Mouse (Mus musculus) megakaryocyte, adult 5-6 weeks (primary cell): Measurements from ENCODE around the gene Fam78b. TPM values are rescaled to one million over a fixed set of nuclear protein-coding genes. Genes with fewer than 3 reads are reported as not detected.

Experiments used
- ATAC-seq: 2 replicates; pipeline ENCODE4 v1.8.0; 2016; ENCODE audit warnings: mild to moderate bottlenecking, inconsistent platforms; ENCODE audit not compliant: poor library complexity, severe bottlenecking
- total RNA-seq, 2 experiments: library from RNA; stranded (forward) in 1 of 2; stranded (reverse) in 1 of 2; fragments of 153-499, 151-499 nt in 1 of 2; fragments of 221-1000, 200-1000 nt in 1 of 2; gene quantifications; 2 replicates each; pipeline versions ENCODE4 v1.2.3 to v1.2.4; 2015 to 2017

Gene Fam78b
- total RNA-seq, 2 experiments from 2014 or later: 2.6 to 4.6 TPM

DNA sequence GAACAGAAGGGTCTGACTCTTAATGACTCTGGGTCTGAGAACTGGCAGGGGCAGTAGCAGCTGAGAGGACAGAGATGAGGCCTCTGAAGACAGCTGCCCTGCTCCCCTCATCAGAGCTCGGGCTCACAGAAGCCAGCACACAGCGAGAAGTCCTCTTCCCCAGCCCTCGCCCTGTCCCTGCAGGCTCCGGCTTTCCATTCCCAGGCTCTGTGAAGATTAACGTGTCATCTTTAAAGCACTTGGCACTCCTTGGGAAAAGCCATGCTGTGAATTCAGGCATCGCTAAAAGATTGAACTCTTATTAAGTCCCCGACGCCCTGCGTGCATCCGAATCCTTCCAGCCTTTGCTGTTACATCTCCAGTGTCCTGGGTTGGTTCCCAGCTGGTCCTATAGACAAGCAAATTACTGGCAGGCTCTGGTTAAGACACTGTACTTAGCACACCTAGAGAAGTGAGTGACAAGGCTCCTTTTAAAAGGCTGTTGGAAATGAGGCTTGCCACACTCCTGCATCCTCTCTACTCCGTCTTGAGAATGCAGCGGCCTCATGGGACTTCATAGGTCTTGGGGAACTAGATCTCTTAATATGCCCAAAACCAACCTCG, 30.9 kb downstream of the Fam78b start:
- ATAC-seq: no peak

DNA sequence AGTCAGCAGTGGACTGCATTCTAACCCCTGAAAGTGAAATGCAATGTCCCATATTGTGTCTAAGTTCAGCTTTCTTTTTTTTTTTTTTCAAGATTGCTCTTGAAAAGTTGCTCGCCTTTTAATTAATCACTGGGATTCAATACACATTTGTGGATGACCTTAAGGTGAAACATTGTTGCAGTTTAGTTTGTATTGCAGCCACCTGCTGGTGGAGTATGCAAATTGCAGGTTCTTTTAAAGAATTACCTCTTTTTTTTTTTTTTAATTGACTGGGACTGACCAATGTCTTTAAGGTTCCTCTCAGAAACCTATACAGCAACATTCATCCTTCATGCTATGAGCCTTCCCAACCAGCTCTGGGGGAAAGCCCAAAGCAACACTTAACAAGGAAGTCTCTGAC, 33.2 kb downstream of the Fam78b start:
- peak; percentile 34; the same call in 1 of the 2 replicates for ATAC-seq

DNA sequence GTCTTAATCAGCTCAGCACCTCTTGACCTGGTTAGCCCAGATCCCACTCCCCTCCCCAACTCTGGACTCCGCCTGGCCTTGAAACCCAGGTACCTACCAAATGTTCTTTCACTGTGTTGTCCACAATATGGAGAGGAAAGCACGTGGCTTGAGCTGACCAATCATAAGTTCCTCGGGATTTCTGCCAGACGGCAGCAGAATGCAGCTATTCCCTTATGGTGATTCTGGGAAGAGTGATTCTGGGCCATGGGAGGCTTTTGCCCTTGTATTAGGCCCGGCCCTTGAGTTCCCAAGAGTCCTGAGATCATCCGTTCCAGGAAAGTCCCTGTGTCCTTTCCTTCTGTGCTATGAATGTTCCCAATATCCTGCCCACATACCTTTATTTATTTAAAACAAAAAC, 41.3 kb downstream of the Fam78b start:
- no peak for ATAC-seq

DNA sequence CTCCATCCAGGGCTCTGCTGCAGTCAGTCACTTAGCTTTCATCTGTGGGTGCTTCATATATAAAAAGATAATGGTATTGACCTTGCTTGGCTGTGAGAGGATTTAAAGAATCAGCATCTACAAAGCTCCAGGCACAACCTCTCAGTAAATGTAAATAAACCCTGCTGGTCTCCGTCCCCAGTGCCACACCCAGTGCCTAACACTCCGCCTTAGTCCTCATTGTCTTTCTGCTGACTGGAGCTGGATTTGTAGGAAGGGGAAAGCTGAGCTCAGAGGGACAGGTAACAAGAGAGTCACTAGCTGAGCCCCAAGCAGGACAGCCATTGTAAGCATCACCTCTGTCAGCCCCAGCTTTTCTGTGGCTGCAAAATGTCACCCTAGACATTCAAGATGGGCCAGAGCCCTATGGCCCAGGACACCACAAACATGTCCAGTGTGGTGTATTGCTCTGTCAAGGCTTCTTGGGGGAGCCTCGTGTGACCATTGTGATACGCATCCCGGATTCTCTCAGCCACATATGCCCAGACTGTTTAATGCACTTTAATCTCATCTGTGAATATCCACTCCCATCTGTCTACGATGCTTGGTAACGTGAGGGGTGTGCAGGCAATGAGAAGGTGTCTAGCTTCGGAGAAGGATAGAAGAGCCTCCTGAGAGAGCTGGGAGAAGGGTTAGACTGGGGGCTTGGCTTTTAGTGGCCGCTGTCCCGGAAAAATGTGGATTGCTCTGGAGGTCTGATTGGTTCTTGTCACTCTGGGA, 45.1 kb downstream of the Fam78b start:
- ATAC-seq: no peak

DNA sequence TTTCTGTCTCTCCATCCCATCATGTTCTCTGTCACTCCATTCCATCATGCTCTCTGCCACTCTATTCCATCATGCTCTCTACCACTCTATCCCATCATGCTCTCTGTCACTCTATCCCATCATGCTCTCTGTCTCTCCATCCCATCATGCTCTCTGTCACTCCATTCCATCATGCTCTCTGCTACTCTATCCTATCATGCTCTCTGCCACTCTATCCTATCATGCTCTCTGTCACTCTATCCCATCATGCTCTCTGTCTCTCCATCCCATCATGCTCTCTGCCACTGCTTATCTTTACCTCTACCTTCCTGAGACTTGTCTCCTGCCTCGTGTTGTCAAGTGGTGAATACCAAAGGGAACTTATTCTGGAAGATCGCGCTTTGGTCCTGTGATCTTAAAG, 49.6 kb downstream of the Fam78b start:
- no peak for ATAC-seq

DNA sequence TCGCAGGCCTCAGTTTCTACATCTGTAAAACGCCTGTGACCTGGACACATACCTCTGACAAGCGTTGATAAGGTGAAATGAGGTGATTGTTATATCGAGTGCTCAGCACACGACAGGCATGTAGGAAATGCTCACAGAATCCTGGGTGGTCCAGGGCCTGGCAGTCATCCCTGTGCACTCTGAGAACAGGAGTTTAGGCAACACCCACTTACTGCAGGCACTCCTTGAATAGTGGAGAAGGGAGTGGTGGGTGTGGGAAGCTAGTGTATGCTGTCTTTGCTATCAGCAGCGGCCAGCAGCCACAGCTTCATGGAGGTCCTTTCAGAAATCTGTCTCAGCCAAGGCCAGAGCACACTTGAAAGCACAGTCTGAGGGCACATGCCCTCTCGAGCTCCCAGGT, 52.8 kb downstream of the Fam78b start:
- ATAC-seq: no peak

DNA sequence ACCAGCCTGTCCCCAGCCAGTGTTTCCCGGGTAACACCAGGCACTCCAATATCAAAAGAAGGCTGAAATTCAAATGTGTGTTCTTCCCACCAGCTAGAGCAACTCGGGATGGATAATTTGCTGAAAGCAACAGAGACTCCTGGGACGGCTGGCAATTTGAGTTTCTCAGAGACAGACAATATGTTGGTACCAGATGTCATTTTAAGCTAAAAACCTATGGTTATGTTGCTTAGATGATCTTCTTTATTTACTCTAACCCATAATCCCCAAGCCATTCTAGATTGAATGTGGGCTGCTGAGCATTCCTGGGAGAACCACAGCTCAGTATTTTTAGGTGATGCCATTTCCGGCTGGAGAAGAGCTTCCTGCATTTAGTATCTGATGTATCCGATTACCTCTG, 56.3 kb downstream of the Fam78b start:
- no peak for ATAC-seq

DNA sequence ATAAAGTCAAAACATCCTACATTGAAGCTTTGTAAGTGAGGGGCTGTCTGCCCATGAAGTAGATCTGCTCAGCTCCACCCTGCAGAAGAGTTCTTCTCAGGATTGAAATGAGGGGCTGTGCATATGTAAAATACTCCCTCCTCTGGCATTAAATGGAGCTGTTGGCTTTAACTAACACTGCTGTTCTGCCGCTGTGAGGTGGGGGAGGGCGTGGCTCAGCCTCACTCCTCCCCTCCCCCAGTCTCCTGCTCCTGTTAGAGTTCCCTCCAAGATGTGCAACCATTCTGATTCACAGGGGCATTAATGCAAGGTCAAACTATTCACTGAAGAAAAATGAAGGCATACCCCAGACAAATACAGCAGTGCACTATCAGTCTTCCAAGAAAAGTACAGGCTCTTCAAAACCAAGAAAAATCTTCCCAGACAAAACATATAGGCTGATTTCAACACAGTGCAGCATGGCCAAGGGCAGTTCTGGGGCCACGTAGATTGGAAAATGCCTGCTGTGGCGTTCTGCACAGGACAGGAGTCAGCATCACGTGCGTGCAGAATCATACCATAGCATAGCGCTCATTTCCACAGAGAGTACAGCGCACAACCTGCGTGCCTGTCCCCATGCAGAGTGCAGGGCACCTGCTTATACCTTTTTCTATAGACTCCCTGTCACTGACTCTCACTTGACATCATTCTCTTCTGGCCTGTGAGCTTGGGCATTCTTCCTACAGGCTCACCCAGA, 58.5 kb downstream of the Fam78b start:
- ATAC-seq: no peak

DNA sequence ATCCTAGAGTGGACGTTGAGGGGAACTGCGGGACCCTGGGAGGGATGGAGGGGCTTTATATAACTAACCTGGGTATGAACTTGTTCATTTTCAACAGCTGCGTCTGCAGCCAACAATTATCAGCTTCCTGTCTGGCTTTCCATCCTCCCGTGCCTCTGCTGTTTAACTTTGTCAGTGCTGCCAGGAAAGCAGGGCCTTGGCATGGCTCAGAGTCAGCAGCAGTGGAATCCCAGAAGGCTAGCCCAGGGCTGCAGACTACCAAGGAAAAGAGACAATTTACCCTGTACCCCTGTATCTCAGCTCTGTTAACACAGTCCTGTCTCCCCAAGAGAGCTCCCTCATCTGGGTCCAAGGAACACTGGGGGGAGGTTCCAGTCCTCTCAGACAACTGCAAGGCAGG, 62.8 kb downstream of the Fam78b start:
- ATAC-seq: no peak

DNA sequence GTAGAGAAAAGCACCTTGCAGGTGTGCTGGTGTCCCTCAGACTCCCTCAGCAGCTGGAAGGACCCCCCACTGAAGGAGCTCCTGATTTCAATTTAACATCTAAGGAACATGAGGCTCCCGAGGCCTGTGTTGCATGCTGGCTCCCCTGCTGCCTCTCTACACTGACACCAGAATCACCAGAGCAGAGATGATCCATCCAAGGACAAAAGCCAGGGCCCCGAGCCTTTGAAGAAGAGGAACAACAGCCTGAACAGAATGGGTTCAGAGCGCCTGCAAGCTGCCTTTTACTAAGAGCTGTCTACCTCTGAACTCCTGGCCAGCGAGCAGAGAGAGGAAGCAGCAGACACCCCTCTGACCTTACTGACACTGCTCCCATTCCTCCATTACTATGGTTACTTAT, 64.3 kb downstream of the Fam78b start:
- ATAC-seq: no peak

DNA sequence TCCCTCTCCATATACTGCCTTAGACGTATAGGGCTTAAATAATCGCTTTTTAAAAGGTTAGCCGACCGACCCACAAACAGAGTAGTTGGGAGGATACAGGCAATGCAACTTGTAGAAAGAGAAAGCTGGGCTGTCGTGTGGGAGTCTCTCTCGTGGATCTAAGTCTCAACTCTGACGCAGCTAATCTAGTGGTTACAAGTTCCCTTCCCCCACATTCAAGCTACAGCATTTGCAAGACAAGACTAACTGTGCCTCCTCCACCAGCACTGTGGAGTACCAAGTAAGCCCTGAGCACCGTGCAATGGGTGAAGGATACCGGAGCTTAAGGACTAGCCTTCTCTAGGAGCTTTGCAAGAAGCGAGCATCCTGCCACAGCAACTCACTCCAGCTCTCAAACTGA, 64.8 kb downstream of the Fam78b start:
- ATAC-seq: no peak

DNA sequence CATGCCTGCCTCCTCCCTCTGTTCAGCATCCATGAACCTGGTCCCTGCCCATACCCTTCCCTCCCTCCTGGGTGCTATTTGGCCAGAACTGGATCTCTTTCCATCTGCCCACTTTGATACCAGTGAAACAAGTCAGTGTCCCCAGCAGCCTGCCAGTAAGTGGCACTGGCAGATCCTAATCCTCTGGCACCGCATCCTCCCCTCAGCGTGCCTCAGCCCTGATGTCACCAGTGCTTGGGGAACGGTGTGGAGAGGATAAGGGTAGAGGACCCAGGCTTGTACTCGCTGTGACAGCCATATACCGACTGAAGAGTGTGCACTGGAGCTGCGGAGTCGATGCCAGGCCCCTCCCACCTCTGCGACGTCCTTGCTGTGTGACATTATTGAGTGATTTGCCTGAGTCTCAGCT, 65.7 kb downstream of the Fam78b start:
- ATAC-seq: no peak

DNA sequence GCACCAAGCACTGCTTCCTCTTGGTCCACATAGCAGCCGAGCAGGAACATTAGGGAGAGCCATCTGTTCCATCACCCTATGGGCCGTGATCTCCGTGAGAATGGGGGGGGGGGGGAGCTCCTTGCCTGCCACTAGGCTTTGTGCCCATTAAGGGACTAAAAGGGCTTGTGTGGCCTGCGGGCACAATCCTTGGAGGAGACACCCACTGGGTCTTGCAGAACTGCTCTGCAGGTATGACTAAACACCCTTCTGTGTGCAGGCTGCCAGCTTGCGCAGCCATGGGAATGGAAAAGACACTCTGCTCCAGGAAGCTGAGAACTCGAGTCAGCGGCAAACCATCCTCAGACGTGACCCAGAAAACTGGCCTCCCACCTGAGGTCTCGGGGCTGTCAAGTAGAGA, 68.5 kb downstream of the Fam78b start:
- no peak for ATAC-seq

DNA sequence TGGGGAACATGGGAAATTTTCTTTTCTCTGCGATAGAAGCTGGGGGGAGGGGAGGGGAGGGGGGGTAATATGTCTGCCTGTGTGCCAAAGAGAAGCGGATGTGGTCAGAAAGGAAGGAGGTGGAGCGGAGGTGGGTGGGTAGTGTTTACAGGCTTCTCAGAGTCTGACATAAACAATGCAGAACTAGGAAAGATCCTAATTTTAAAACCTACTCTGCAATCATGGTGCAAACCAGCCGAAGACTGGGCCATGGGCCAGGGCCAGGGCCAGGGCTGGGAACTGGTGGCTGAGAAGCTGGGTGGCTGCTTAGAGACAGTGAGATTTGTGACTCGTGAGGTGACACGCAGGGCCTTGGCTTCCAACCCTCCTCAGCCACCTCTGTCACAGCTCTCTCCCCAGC, 69.1 kb downstream of the Fam78b start:
- ATAC-seq: no peak

DNA sequence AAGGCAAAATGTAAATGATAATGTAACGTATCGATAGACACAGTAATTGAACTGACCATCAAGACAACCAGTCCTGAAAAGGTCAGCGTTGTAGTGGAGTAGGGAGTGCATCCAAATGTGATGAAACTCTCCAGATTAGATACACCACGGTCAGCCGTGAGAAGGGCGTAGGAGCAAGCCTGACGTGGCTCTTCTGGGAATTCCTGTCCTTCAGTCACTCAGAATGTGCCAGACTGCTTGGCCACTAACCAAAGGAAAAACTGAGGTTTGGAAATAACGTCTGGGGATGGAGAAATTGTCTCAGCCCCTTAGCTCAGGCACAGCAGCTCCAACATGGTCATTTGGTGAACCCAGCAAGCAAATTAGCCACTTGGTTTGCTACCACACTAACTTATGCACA, 74.5 kb downstream of the Fam78b start:
- no peak for ATAC-seq

DNA sequence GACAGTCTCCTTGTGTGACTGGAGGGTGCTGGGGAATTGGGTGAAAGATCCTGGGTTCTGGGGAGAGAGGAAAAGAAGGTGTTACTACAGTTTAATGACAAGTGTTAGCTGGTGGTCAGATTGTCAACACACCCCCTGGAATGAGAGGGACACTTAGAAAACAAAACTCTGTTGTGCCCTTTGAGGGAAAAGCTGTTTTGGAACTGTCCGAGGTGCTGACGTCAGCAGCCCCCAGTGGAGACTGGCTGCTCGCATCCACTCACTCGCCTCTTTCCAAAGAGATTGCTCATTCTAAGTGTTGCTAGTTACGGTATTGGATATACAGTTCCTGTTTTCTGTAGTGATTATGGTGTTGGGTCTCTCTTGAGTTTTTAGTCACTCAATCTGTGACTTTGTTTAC, 78.3 kb downstream of the Fam78b start:
- no peak for ATAC-seq

DNA sequence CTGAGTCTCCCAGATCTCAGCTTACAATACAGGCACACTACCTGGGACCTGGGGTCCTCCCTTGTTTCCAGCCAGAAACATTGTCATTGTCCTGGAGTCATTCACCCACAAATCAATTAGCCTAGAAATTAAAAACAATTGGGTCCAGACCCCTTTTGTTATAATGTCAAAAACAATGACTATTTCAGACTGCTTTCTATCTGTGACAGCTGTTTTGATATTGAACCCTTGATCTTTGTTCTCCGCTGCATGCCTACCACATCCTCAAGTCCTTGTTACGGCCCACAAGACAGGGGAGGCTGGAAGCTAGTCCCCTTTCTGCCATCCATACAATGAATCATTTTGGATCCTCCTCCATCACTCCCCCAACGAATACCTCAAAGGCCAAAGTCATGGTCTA, 80.7 kb downstream of the Fam78b start:
- ATAC-seq: no peak

DNA sequence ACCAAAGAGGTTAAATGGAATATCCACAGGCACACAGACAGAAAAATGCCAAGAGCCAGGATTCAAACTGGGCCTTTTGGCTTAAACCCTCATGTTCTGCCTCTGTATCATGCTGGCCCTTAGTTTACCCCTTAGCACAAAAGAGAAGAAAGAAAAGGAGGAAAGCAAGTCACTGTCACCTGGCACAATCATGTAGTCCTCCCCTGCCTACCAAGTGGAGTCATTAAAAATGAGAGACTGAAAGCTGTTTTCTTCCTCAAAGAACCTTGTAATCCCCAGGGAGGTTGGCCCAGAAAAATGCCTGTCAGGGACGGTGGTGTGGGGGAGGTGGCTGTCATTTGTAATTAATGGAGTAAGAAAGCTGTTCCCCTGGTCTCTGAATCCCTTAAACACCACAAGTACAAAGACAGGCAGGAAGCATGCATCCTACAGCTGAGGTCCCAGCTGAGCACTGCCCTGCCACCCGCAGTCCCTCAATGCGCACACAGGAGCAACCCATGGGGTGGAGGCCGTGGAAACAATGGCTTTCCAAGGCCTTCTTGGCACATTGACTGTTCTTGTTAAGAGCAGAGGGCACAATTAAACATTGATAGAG, 81.4 kb downstream of the Fam78b start:
- no peak for ATAC-seq

DNA sequence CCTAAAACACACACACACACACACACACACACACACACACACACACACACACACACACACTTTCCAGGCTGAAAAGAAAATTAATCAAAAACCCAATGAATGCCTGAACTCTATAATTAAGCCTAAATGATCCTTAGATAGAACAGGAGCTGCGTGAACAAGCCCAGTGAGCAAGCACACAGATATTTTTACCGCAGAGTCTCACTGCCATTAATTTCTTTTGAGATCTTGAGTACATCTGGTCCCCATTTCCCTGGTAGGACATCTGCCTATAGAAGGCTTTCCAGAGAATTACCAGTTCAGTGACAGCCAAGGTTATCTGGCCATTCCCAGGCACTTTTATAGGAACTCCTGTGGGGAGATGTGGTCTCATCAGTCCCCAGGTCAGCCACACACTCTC, 82.0 kb downstream of the Fam78b start:
- no peak for ATAC-seq

DNA sequence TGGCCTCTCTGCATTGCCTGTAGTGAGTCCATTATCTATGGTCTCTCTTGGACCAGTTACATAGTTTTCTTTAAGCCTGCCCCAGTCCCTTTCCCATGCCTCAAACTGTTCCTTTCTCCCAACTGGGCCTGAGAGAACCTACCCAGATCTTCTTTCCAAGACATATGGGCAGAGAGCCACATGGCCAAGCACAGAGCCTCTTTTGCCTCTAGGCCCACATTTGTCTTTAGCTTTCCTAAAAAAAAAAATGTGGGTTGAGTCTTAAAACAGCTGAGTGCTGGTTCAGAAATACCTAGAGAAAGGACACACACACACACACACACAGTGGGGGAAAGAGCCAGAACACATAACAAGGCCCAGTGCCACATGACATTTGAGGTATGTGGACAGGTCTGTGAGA, 83.1 kb downstream of the Fam78b start:
- ATAC-seq: no peak

DNA sequence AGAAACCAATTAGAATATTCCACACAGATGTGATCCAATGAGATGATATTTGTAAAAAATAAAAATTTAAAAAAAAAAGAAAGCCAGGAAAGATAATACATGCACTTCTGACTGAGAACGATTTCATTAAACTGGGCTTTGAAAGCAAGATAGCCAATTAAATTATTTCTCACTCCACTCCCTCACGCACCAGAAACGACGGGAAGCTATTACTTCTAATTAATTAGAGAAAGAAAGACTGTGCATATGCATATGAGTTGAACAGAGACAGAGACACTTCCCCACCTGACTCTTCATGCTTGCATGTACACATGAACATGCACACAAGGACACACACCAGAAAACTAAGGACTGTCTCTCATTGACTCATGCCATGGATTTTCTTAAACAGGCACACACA, 84.2 kb downstream of the Fam78b start:
- ATAC-seq: no peak

DNA sequence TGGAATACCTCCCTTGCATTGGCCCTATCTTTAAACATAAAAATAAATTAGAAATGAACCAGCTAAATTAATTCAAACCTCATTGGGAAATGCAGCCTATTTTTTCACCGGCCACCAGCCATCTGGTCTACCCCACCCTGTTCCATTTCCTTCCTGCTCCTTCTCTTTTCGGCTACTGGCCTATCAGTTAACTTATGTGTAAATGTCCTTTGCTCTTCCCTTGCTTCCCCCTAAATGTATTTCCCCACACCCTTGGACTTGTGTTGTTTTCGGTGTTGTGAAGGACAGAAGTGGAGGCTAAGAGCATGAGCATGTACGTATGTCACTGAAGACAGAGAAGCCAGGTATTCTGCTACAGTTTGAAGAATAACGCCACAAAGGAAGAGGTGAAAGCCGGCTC, 89.2 kb downstream of the Fam78b start:
- no peak for ATAC-seq
